Mouse (Mus musculus) MEL (cell line): ENCODE measurements around the gene Klf13. TPM values are rescaled to one million over a fixed set of nuclear protein-coding genes. Genes with fewer than 3 reads are reported as not detected.
A peak's percentile ranks its signal among the peaks of the same experiment; 100 is the strongest.

Source experiments
- DNase-seq: peaks from one replicate; pipeline ENCODE4 v3.0.0; 2011; ENCODE audit warnings: low read depth, low spot score
- H3K27ac ChIP-seq: 2 replicates; pipeline ENCODE4 v1.5.1; 2012; ENCODE audit warnings: low read depth, mild to moderate bottlenecking, control low read depth, low read length, moderate library complexity; ENCODE audit not compliant: control insufficient read depth
- H3K27me3 ChIP-seq, 2 experiments: fragments of 150-350 bp in 1 of 2; sonication (generic) in 1 of 2; 2 replicates each; pipeline ENCODE4 v1.6.1; 2012; ENCODE audit warnings: low read length in 2 of 2, mild to moderate bottlenecking in 2 of 2, improper control_type of control experiment in 1 of 2, moderate library complexity in 1 of 2; ENCODE audit not compliant: insufficient read depth in 2 of 2, control insufficient read depth in 1 of 2
- H3K36me3 ChIP-seq, 2 experiments: 2 replicates each; pipeline ENCODE4 v1.6.1; 2012 to 2014; ENCODE audit warnings: low read length in 2 of 2, improper control_type of control experiment in 1 of 2, inconsistent platforms in 1 of 2, mild to moderate bottlenecking in 1 of 2; ENCODE audit not compliant: insufficient read depth in 2 of 2, control insufficient read depth in 1 of 2
- H3K4me1 ChIP-seq, 2 experiments: fragments of 150-350 bp in 1 of 2; sonication (generic) in 1 of 2; 2 replicates each; pipeline ENCODE4 v1.6.1; 2012; ENCODE audit warnings: low read length in 2 of 2, improper control_type of control experiment in 1 of 2, mild to moderate bottlenecking in 1 of 2; ENCODE audit not compliant: insufficient read depth in 2 of 2, control insufficient read depth in 1 of 2
- H3K4me3 ChIP-seq, 2 experiments: fragments of 150-350 bp in 1 of 2; sonication (generic) in 1 of 2; 2 replicates each; pipeline ENCODE4 v1.5.1; 2012; ENCODE audit warnings: low read depth in 2 of 2, low read length in 2 of 2, mild to moderate bottlenecking in 2 of 2, moderate library complexity in 2 of 2, control low read depth in 1 of 2, improper control_type of control experiment in 1 of 2; ENCODE audit not compliant: control insufficient read depth in 1 of 2, insufficient read depth in 1 of 2
- H3K79me2 ChIP-seq: 2 replicates; pipeline ENCODE4 v1.6.1; 2012; ENCODE audit warnings: mild to moderate bottlenecking, low read length, moderate library complexity; ENCODE audit not compliant: control insufficient read depth, poor library complexity, insufficient read depth
- H3K9ac ChIP-seq: 2 replicates; pipeline ENCODE4 v1.6.1; 2012; ENCODE audit warnings: low read depth, mild to moderate bottlenecking, control low read depth, low read length, moderate library complexity; ENCODE audit not compliant: control insufficient read depth, poor library complexity, severe bottlenecking
- H3K9me3 ChIP-seq: fragments of 150-350 bp; sonication (generic); replicated peaks from 2 replicates; pipeline ENCODE4 v1.6.1; 2012; ENCODE audit warnings: mild to moderate bottlenecking, low read length, improper control_type of control experiment, moderate library complexity; ENCODE audit not compliant: insufficient read depth
- BHLHE40 ChIP-seq: IDR thresholded peaks from 2 replicates; pipeline ENCODE4 v1.6.1; 2012; ENCODE audit warnings: low read depth, mild to moderate bottlenecking, inconsistent platforms, low read length, improper control_type of control experiment, borderline replicate concordance
- CHD1 ChIP-seq: IDR thresholded peaks from 2 replicates; pipeline ENCODE4 v1.6.1; 2012; ENCODE audit warnings: low read depth, mild to moderate bottlenecking, inconsistent platforms, low read length, improper control_type of control experiment
- CHD2 ChIP-seq: IDR thresholded peaks from 2 replicates; pipeline ENCODE4 v1.6.1; 2011; ENCODE audit warnings: low read length, improper control_type of control experiment
- CTCF ChIP-seq, 3 experiments: IDR thresholded peaks in 2 of 3; conservative IDR thresholded peaks in 1 of 3; 2 replicates each; pipeline ENCODE4 v1.5.1; 2011 to 2012; ENCODE audit warnings: low read length in 3 of 3, low read depth in 2 of 3, mild to moderate bottlenecking in 2 of 3, improper control_type of control experiment in 1 of 3, inconsistent platforms in 1 of 3, mixed read lengths in 1 of 3, moderate library complexity in 1 of 3; ENCODE audit not compliant: control insufficient read depth in 1 of 3, insufficient read depth in 1 of 3, poor library complexity in 1 of 3, severe bottlenecking in 1 of 3
- E2F4 ChIP-seq: IDR thresholded peaks from 2 replicates; pipeline ENCODE4 v1.6.1; 2011; ENCODE audit warnings: low read depth, low read length, improper control_type of control experiment, borderline replicate concordance
- EP300 ChIP-seq, 2 experiments: IDR thresholded peaks; 2 replicates each; pipeline ENCODE4 v1.6.1; 2011; ENCODE audit warnings: improper control_type of control experiment in 2 of 2, low read length in 2 of 2, low read depth in 1 of 2, mild to moderate bottlenecking in 1 of 2
- ETS1 ChIP-seq: IDR thresholded peaks from 2 replicates; pipeline ENCODE4 v1.6.1; 2012; ENCODE audit warnings: low read depth, mild to moderate bottlenecking, inconsistent platforms, low read length, improper control_type of control experiment, moderate library complexity
- GABPA ChIP-seq: IDR thresholded peaks from 2 replicates; pipeline ENCODE4 v1.6.1; 2012; ENCODE audit warnings: low read depth, mild to moderate bottlenecking, inconsistent platforms, low read length, improper control_type of control experiment, moderate library complexity
- GATA1 ChIP-seq: IDR thresholded peaks from 2 replicates; pipeline ENCODE4 v1.6.1; 2011; ENCODE audit warnings: low read depth, low read length, improper control_type of control experiment
- HCFC1 ChIP-seq: IDR thresholded peaks from 2 replicates; pipeline ENCODE4 v1.6.1; 2012; ENCODE audit warnings: low read depth, mild to moderate bottlenecking, inconsistent platforms, low read length, improper control_type of control experiment, moderate library complexity
- MAFK ChIP-seq: IDR thresholded peaks from 2 replicates; pipeline ENCODE4 v1.6.1; 2011; ENCODE audit warnings: low read depth, mild to moderate bottlenecking, low read length, improper control_type of control experiment, borderline replicate concordance
- MAX ChIP-seq: IDR thresholded peaks from 2 replicates; pipeline ENCODE4 v1.6.1; 2011; ENCODE audit warnings: low read length, improper control_type of control experiment
- MAZ ChIP-seq: IDR thresholded peaks from 2 replicates; pipeline ENCODE4 v1.6.1; 2012; ENCODE audit warnings: low read depth, mild to moderate bottlenecking, inconsistent platforms, low read length, improper control_type of control experiment
- MXI1 ChIP-seq: IDR thresholded peaks from 2 replicates; pipeline ENCODE4 v1.6.1; 2011; ENCODE audit warnings: mild to moderate bottlenecking, low read depth, low read length, improper control_type of control experiment
- MYB ChIP-seq: IDR thresholded peaks from 2 replicates; pipeline ENCODE4 v1.6.1; 2011; ENCODE audit warnings: mild to moderate bottlenecking, low read depth, low read length, improper control_type of control experiment
- MYC ChIP-seq: IDR thresholded peaks from 2 replicates; pipeline ENCODE4 v1.6.1; 2011; ENCODE audit warnings: low read depth, mild to moderate bottlenecking, low read length, improper control_type of control experiment, moderate library complexity
- NELFE ChIP-seq: IDR thresholded peaks from 2 replicates; pipeline ENCODE4 v1.6.1; 2011; ENCODE audit warnings: low read depth, low read length, improper control_type of control experiment
- POLR2AphosphoS2 ChIP-seq: IDR thresholded peaks from 2 replicates; pipeline ENCODE4 v1.6.1; 2011; ENCODE audit warnings: low read length, improper control_type of control experiment
- POLR2AphosphoS5 ChIP-seq: IDR thresholded peaks from 2 replicates; pipeline ENCODE4 v1.6.1; 2012; ENCODE audit warnings: low read depth, borderline replicate concordance, mild to moderate bottlenecking, inconsistent platforms, low read length, moderate library complexity, mixed read lengths
- RCOR1 ChIP-seq: IDR thresholded peaks from 2 replicates; pipeline ENCODE4 v1.6.1; 2012; ENCODE audit warnings: low read depth, mild to moderate bottlenecking, inconsistent platforms, low read length, improper control_type of control experiment
- SIN3A ChIP-seq: IDR thresholded peaks from 2 replicates; pipeline ENCODE4 v1.6.1; 2012; ENCODE audit warnings: low read length, improper control_type of control experiment, inconsistent platforms
- SMC3 ChIP-seq: IDR thresholded peaks from 2 replicates; pipeline ENCODE4 v1.6.1; 2011; ENCODE audit warnings: low read depth, low read length, improper control_type of control experiment
- TAL1 ChIP-seq: IDR thresholded peaks from 2 replicates; pipeline ENCODE4 v1.6.1; 2012; ENCODE audit warnings: mild to moderate bottlenecking, inconsistent platforms, low read length, moderate library complexity, mixed read lengths
- TBP ChIP-seq: IDR thresholded peaks from 2 replicates; pipeline ENCODE4 v1.8.0; 2011; ENCODE audit warnings: low read depth, low read length, improper control_type of control experiment
- TCF12 ChIP-seq: IDR thresholded peaks from 2 replicates; pipeline ENCODE4 v1.6.1; 2014; ENCODE audit warnings: low read depth, mild to moderate bottlenecking, inconsistent platforms, low read length, improper control_type of control experiment, moderate library complexity
- USF2 ChIP-seq, 2 experiments: IDR thresholded peaks; 2 replicates each; pipeline ENCODE4 v1.6.1; 2011 to 2012; ENCODE audit warnings: improper control_type of control experiment in 2 of 2, low read length in 2 of 2, borderline replicate concordance in 1 of 2, inconsistent platforms in 1 of 2, low read depth in 1 of 2, mild to moderate bottlenecking in 1 of 2; ENCODE audit not compliant: insufficient read depth in 1 of 2
- ZKSCAN1 ChIP-seq: IDR thresholded peaks from 2 replicates; pipeline ENCODE4 v1.6.1; 2012; ENCODE audit warnings: low read depth, mild to moderate bottlenecking, inconsistent platforms, low read length, improper control_type of control experiment, moderate library complexity
- polyA plus RNA-seq, 2 experiments: library from polyadenylated mRNA; stranded (reverse) in 1 of 2; unstranded in 1 of 2; fragments of >175 nt in 1 of 2; fragments of >200 nt in 1 of 2; gene quantifications; 2 replicates each; pipeline versions ENCODE4 v1.2.1 to v1.2.4; 2012; ENCODE audit warnings: low replicate concordance in 2 of 2, low read depth in 1 of 2; ENCODE audit not compliant: insufficient read length in 2 of 2, insufficient read depth in 1 of 2, missing spikeins in 1 of 2
- total RNA-seq: library from RNA; depleted of rRNA; stranded (reverse); fragments of 300-350 nt; gene quantifications from 2 replicates; pipeline ENCODE4 v1.2.3, GENCODE M21; 2012

Klf13 gene
- total and polyA plus RNA-seq, 3 experiments, result 21.6 to 118 (median 26.9) TPM

DNA sequence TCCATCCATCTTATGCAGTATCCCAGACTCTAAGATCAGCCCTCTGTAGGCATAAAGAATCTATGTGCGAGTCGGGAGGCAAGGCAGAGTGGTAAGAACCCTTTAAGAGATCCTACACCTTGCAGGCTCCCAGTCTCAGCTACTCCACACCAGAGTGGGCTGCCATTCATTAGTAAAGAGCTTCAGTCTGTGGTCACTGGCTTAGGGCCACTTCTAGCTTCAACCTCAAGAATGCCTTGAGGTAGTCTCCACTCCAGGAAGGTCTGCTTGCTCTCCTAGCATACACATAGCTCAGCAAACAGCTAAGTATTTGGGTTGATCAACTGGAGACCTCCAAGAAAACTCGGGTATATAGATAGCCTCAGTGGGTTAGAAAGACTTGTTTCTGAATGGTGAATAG, 41.1 kb downstream of the Klf13 start:
- H3K36me3 ChIP-seq, result peaks cover 0 to 13% of the 10 kb centered on the region in 2 experiments; a peak in 2 of 4 replicates

DNA sequence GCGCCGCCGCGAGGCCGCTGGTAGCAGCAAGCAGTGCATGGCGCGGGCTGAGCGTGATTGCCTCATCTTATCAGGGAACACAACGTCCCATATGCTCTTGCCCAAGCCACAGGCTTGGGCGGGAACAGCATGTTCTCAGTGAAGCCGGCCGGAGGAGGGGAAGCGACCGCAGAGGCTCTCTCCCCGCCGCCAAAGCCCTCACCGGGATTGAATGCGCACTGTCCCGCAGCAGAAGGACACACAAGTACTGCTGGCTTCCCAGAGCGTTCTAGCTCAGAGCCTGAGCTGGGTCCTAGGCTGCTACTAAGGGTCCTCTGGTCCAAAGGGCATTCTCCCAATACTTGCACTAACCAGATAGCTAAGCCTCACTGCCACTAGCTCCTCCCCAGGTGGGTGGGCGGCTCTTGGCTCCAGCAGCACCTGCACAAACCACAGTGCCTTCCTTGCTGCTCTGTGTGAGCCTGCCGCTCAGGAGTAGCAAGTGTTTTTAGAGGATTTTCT, 41.7 kb downstream of the Klf13 start:
- H3K36me3 ChIP-seq, result peaks cover 0 to 12% of the 10 kb centered on the region in 2 experiments; a peak in 2 of 4 replicates
- H3K27ac ChIP-seq, result peak overlapping the region; percentile 88
- H3K9me3 ChIP-seq, result no peaks in the 10 kb centered on the region
- TF ChIP-seq MAFK, result no peak
- TF ChIP-seq TBP, result 0 out of 2 replicates have a peak, but pooled peaks have one; percentile 14
- peak in 1 of 2 experiments; percentile 71; a peak in 2 of 4 replicates for TF ChIP-seq EP300 (IDR thresholded peaks at IDR 0.05; ENCODE audit: low read depth in 1 of 2, low read length in 2 of 2)
- TF ChIP-seq POLR2AphosphoS5, result no peak
- peak; percentile 71 for TF ChIP-seq RCOR1
- TF ChIP-seq GABPA, result no peak
- peak; percentile 72 for TF ChIP-seq TCF12
- peak; percentile 65 for TF ChIP-seq TAL1
- TF ChIP-seq USF2 (IDR thresholded peaks at IDR 0.05; ENCODE audit: borderline replicate concordance in 1 of 2, insufficient read depth in 1 of 2, low read depth in 1 of 2, low read length in 2 of 2), result no peak
- TF ChIP-seq E2F4, result peak; percentile 89; the same call in 1 of the 2 replicates
- no peak for TF ChIP-seq BHLHE40
- no peak for TF ChIP-seq MAZ
- no peak for TF ChIP-seq ZKSCAN1
- TF ChIP-seq CHD1, result no peak
- peak; percentile 85 for TF ChIP-seq ETS1
- peak; percentile 51; the same call in 1 of the 2 replicates for TF ChIP-seq SIN3A
- TF ChIP-seq HCFC1, result 0 out of 2 replicates have a peak, but pooled peaks have one; percentile 6
- no peak for TF ChIP-seq POLR2AphosphoS2
- peak; percentile 67 for TF ChIP-seq GATA1
- TF ChIP-seq SMC3, result peak; percentile 33; the same call in 1 of the 2 replicates
- 0 out of 2 replicates have a peak, but pooled peaks have one; percentile 31 for TF ChIP-seq NELFE
- no peak for TF ChIP-seq CHD2
- peak; percentile 57 for TF ChIP-seq MXI1
- peak; percentile 85 for TF ChIP-seq MAX
- peak; percentile 8 to 60 (median 46); a peak in 4 of 6 replicates for TF ChIP-seq CTCF (IDR thresholded peaks at IDR 0.05 in 2 of 3, conservative IDR thresholded peaks at IDR 0.05 in 1 of 3; ENCODE audit: control insufficient read depth in 1 of 3, insufficient read depth in 1 of 3, low read depth in 2 of 3, low read length in 3 of 3, poor library complexity in 1 of 3, severe bottlenecking in 1 of 3)
- 0 out of 2 replicates have a peak, but pooled peaks have one; percentile 63 for TF ChIP-seq MYC
- TF ChIP-seq, all 39 proteins: peak for 16
- Histone ChIP-seq H3K27me3 (no peaks in the 10 kb centered on the region), H3K4me1 (peaks cover 10 to 19% of the 10 kb centered on the region in 2 experiments; a peak in 3 of 4 replicates), H3K4me3 (peak overlapping the region; percentile 33 to 72), H3K9ac (peak overlapping the region; percentile 86), H3K79me2 (peaks cover 28% of the 10 kb centered on the region)
- DNase-seq, result peak; percentile 93

More for the DNA sequence above, 41.1 kb downstream of the Klf13 start:
- no peak for TF ChIP-seq BHLHE40
- no peak for TF ChIP-seq CHD2
- no peak for TF ChIP-seq TAL1
- no peak for TF ChIP-seq SMC3
- TF ChIP-seq TCF12, result no peak
- no peak for TF ChIP-seq POLR2AphosphoS2
- TF ChIP-seq MYB, result no peak
- TF ChIP-seq NELFE, result no peak
- peak overlapping the region in 1 of 2 experiments; percentile 33; a peak in 2 of 4 replicates for H3K4me3 ChIP-seq
- peaks cover 11 to 20% of the 10 kb centered on the region in 2 experiments; a peak in 3 of 4 replicates for H3K4me1 ChIP-seq
- DNase-seq, result no peak
- H3K27me3 ChIP-seq, result no peaks in the 10 kb centered on the region
- H3K79me2 ChIP-seq, result peaks cover 31% of the 10 kb centered on the region
- H3K9me3 ChIP-seq, result no peaks in the 10 kb centered on the region
- peak overlapping the region; percentile 85 for H3K27ac ChIP-seq
- peak overlapping the region; percentile 66; the same call in 1 of the 2 replicates for H3K9ac ChIP-seq
